Mouse (Mus musculus) brain, embryonic 18.5 days (tissue): ENCODE measurements around the gene Ddx24.
"Not testable (repeated sequence)": the region's sequence is repeated elsewhere in the genome, so short reads cannot be mapped to it uniquely, and the experiment has no call there.

Experiments
- DNase-seq: peaks from one replicate; pipeline ENCODE4 v3.0.0-alpha.2; 2012; ENCODE audit warnings: low read depth, low spot score

Ddx24 gene

DNA sequence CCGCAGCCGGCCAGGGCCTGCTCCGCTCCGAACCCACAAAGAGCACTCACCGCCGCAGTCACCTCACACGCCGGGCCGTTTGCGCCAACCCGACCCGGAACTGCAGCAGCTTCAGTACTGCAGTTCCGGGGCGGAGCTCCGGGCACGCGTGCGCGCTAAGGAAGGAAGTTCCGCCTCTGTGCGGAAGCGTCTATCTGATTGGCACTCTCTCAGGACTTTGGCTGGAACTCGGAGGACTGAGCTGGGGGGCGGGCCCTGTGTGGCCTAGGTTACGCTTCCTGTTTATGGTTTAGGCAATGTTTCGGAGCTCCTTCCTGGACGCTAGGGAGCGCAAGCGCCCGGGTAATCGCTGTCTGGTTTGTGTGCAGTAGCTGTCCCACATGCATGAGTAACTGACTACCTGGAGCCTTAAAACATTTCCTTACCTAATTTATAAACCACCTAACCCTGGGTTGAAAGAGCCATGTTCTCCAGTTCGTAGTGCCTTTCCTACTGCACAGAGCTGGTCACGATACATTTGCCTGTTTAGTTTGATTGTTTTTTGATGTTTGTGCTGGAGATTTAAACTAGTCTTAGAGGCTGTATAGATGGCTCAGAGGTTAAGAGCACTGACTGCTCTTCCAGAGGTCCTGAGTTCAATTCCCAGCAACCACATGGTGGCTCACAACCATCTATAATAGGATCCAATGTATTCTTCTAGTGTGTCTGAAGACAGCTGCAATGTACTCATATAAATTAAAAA, at the start of gene Ddx24:
Gene Ddx24, minus strand, starts transcription at position 102 of the 742 bp plus-strand sequence.
- DNase-seq: peak; percentile 97

DNA sequence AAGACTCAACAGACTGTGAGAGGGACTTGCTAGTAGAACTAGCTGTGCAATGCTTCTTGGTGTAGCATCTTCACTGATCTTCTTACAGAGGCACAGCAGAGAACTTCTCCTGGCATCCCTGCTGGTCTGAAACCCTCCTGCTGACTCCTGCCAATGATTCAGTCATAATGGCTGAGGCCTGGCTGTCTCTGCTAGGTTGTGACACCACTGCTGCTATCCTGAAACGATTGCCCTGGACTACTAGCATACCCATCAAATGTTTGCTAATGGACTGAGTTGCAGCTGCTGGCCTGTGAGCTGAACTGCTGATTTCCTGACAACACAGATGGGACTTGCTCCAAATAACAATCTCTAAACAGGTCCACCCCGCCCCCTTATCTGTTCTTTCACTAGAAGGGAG, 48.9 kb upstream of the Ddx24 start:
- DNase-seq: no peak

DNA sequence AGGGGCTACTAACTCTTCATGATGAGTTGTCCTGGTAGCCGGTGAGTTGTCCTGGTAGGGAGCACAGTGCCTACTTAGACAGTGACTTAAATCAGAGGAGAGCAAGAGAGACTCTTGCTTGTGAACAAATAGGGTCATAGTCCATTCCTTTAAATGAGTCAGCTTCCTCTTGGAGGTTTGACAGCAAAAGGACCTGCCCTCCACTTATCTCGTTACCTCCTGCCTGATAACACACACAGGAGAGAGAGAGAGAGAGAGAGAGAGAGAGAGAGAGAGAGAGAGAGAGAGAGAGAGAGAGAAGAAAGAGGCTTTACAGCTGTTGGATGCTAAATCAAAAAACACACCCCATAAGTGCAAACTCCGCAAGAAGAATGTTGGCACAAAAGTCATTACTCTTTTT, 31.5 kb upstream of the Ddx24 start, which contains the start of gene Ifi27l2b:
Gene Ifi27l2b, minus strand, starts transcription at position 84 of the 400 bp plus-strand sequence.
- no peak for DNase-seq

DNA sequence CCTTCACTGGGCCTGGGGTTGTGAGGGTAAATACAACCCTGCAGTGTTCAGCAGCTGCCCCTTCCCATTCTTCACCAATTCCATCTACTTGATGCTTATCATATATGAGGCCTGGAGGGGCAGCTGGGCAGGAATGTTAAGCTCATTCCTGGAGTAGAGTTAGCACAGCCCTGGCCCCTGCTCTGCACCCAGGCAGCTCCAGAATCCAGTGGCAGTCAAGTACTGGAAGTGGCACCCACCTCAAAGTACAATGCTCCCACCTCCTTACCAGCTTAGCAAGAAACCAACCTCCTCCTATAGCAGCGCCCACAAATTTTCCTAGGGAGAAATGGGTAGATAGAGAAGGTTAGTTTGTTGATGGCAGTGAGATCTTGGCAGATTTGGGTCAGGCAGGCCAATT, 31.1 kb upstream of the Ddx24 start:
- DNase-seq: not testable (repeated sequence)

DNA sequence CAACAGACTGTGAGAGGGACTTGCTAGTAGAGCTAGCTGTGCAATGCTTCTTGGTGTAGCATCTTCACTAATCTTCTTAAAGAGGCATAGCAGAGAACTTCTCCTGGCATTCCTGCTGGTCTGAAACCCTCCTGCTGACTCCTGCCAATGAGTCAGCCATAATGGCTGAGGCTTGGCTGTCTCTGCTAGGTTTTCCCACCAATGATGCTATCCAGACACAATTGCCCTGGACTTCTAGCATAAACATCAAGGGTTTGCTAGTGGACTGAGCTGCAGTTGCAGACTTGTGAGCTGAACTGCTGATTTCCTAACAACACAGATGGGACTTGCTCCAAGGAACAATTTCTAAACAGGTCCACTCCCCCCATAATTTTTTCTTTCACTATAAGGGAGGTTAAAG, 27.7 kb upstream of the Ddx24 start:
- no peak for DNase-seq

DNA sequence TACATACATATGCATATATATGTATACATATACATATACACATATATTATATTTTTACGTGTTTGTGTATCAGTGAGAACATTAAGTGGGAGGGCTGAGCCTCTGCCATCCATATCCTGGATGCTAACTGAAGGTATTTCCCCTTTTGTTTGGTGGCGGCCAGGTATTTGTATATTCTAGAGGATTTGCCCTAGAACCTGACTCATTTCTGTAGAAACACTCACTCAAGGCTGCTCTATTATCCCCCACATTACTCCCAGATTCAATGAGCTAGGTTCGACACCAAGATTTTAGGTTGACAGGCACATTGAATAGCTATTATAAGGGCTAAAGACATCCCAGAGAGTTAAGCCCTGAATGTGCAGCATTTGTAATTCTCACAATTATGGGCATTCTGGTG, 19.4 kb upstream of the Ddx24 start:
- DNase-seq: no peak

DNA sequence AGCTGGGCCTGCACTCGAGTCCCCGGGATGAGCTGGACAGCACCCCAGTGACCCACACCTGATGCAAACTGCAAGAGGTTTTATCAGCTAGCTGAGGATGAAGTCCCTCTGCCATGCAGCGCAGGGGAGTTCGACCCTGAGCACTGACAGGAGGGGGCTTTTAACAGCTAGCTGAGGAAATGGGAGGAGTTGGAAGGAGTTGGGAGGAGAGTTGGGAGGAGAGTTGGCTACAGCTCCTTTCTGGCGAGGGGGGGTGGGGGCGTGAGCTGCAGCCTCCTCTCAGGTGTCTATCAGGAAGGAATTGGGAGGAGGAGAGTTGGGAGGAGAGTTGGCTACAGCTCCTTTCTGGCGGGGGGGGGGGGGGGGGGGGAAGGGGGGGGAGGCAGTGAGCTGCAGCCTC, 18.6 kb upstream of the Ddx24 start:
- not testable (repeated sequence) for DNase-seq

DNA sequence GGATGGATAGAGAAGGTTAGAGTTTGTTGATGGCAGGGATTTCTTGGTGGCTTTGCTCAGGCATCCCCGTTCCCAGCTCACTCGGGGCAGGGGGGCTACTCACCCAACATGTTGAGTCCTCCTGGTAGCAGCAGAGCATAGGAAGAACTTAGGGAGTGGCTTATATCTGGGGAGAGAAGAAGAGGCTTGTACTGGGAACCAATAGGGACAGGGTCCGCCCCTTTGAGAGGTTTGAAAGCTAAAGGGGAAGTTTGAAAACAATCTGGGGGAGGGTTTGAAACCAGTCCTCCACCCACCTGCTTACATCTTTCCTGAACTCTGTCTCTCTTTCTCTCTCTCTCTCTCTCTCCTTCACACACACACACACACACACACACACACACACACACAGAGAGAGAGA, 17.9 kb upstream of the Ddx24 start, which contains the start of gene Ifi27l2a:
Gene Ifi27l2a, minus strand, starts transcription at position 157 of the 400 bp plus-strand sequence.
- no peak for DNase-seq

DNA sequence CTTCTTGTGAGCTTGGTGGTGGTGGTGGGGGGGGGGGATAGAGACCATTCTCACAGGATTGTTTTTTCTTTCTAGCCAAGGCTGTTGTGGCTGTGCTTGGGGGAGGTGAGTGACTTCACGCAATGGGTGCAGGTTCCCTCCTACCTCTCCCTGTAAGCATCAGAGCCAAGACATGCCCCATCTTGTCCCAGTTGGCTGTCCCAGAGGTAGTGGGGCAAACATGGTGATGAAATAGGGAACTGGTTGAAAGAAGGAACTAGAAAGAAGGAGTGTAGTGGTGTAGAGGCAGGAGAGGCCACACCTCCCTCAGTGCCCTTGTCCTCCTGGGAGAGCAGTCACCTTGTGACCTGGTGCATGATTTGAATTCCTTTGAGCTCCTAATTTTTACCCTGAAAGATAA, 12.0 kb upstream of the Ddx24 start:
- no peak for DNase-seq

DNA sequence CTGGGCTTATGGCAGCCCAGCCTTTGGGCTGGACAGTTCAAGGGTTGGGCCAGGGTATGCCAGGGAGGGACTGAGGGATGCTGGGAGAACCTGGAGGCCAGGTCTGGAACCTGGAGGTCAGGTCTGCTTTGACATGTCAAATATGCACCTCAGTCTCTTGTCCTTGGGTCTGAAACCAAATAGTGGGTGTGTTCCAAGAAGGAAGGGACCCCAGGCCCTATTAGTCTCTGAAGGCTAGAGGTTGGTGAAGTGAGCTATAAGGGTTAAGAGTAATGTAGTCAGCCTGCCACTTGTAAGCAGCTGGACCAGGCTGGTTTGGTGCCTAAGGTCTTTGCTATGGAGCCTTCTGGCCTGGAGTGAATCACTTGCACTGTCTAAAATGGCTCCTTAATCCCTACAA, 9.2 kb upstream of the Ddx24 start:
- no peak for DNase-seq

DNA sequence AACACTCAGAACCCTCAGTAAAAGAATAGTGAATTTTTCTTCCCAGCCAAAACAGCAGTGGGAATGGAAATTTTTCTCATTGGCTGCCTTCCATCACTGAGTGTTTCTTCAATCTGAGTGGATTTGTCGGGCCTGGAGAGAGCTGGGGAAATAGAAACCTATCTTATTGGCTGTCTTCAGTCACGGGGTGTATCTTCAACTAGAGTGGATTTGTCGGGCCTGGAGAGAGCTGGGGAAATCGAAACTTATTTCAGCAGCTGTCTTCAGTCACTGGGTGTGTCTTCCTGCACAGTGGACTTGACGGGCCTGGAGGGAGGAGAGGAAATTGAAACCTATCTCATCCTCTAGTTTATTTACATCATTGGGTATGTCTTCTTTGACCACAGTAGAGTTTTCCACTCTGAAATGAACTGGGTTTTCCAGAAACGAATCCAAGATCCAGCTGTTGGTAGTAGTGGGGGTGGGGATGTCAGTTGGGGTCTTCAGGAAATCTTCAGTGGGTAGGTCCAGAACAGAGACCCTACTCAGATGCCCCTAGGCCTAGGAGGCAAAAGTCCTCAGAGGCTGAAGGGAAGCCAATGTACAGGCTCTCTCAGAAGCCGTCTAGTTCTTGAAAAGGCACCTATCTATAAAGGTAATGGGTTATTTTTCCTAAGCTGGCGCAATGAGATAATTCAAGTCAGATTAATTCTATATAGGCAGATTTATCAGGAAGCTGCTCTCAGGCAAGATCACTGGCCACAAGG, 8.5 kb upstream of the Ddx24 start, which contains the start of gene Ifi27:
Gene Ifi27, plus strand, starts transcription at position 226 of the 746 bp plus-strand sequence.
- peak; percentile 16 for DNase-seq

DNA sequence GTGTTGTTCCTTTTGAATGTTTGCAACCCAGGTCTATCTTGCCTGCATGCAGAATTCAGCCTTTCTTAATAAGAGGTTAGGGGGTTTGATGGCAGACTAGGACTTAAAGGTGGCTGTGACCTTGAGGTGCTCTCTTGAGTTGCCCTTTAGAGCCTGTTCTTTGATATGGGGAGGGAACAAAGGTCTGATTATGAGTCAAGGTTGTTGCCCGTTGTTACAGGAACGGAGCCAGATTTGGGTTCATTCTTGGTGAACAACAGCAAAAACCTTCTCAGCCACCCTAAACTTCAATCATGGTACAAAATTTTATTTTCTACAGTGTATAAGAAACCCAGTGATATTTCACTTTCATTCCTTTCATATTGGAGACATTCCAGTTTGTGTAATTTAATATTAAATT, 7.8 kb upstream of the Ddx24 start:
- DNase-seq: no peak

DNA sequence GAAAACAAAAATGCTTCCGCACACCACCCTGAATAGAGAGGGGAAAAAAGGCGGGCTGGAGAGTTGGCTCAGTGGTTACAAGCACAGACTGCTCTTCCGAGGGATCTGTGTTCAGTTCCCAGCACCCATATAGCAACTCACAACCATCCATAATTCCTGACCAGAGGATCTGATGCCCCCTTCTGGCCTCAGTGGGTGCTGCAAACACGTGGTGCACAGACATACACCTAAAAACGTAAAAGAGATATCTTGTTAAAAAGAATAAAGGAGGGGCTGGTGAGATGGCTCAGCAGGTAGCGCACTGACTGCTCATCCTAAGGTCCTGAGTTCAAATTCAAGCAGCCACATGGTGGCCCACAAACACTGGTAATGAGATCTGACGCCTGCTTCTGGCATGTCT, 1.1 kb upstream of the Ddx24 start:
- DNase-seq: no peak

DNA sequence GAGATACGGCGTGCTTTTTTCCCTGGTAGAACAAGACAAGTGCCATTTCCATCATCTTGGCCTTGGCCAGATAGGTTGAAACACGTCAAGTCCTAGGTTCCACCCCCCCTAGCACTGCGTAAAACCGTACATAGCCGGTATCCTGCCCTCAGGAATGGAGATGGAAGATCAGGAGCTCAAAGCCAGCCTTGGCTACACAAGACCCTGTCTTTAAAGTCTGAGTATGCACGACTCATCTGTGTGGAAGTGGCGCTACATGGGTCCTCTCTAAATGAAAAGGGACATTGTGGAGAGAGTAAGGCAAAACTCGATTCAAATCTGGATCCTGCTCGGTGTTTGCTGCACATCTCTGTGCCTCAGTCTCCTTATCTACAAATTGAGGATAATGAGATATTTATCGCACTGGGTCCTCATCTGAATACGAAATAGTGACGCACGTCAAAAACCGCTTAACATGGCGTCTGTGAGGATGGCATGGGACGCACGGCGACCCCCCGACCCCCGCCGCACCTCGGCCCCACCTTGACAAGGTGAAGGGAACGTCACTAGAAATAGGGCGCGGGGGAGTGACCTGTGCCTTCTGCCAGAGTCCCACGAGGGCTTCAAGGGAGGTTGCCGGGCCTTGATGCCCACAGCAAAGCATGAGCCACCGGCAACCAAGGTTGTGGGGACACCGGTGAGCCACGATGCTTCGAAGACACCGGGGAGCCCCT, 458 bp downstream of the Ddx24 start:
- no peak for DNase-seq

DNA sequence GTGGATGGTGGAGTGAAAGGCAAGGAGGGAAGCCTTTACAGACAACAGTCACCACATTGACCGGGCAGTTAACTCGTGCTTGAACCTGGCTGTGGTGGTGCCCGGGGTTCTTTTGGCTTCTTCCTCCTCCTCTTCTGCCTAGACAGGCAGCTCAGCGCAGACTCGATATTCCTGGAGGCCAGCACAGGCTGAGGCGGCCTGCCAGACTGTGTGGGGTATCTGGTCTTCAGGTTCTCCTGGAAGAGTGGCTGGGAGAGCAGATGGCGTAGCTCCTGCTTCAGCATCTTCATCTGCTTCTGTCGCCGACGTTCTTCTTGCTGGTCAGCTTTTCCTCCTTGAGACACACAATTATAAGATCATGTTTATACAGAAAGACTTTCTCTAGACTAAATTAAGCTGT, 17.5 kb downstream of the Ddx24 start:
- no peak for DNase-seq

DNA sequence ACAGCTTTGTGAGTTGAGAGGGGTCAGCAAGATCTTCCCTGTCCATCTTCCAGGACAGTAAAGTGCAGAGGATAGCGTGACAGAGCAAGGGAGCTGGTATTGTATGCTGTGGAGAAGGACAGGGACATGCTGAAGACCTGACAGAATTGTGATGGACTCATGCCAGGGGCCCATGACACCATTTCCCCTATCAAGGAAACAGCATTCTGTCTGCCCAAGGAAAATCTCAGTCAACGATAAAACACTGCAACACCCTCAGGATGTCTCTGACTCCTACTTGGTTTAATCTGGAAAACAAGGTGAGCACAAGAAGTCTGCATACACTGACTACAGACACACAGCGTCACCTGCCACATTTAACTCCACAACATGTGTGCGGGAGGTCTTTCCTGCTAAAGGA, 17.9 kb downstream of the Ddx24 start, which contains the start of gene 9330161L09Rik:
Gene 9330161L09Rik, minus strand, starts transcription at position 101 of the 400 bp plus-strand sequence.
- no peak for DNase-seq

DNA sequence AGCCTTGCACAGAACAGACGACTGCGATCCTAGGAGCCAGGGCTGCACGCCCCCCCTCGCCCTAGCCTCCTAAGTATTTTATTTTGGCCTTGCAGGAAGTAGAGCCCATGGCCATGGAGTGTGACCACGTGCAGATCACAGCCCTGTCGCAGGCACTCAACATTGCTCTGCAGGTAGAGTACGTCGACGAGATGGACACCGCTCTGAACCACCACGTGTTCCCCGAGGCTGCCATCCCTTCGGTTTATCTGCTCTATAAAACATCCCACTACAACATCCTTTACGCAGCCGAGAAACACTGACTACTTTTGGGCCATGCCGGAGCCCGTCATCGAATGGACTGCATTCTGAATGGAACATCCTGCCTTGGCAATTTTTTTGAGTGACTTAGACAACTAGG, 21.5 kb downstream of the Ddx24 start:
- no peak for DNase-seq

DNA sequence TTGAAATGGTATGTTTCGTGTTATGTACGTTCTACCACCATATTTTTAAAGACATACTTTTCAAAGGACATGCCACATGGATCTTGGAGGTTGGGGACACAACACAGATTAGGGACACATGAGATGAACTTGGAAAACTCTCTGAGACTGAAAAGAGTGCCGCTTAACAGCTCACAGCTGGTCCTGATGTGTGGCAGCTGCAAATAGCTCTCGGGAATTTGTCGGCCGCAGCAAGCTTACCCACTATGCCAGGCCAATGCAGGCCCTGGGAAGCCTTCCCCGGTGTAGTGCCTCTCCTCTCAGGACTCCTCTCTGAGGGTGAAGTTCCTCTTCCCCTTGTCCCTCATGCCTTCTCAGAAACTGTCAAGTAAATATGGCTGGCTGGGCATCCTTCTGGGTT, 28.9 kb downstream of the Ddx24 start:
- DNase-seq: no peak

DNA sequence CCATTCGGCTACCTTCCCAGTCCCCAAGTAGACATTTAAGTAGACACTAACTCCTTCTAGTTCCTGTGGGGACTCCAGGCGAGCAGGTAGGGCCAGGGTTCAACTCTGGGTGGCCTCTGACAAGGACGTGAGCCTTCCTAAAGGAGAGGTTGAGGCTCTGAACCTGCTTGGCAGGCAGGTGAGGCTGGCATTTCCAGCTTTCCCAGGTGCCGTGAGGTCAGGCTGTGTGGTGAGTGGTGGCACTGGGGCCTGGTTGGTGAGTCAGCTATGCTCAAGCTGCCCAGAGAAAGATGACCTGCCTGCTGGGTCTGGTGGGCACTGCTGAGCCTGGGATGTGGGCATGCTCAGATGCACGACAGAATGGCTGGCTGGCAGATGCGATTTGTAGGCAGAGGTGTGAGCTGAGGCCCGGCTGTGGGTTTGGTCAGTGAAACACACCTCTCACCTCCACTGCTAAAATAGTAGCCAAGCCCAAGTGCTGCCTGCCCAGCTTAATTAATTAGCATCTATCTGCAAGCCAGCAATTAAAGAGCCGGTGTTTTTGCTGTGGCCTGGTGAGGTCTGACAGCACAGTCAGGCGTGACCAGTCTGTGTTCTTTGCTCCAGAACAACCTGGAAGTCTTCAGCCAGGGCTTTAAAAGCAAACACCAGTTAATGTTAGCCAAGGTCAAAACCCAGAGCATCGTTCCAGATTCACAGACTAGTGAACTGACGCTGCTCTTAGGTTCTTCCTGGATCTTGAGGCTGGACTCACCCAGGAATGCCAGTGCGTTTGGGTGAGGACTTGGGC, 29.9 kb downstream of the Ddx24 start:
- no peak for DNase-seq

DNA sequence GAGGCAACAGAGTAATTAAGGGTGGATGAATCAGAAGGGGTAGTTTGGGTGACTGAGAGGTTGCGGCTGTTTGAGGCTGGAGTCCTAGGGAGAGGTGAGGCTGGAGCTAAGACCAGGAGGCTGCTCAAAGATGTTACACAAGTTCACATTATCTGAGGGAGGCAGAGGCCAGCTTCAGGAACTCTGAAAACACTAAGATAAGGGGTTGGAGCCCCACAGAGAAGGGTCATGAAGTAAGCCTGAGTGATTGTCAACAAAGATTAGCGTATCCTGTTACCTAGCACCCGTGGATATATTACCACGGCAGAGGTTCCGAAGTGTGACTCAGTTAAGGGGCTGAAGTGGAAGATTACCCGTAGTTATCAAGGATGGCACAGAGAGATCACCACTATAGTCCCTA, 32.1 kb downstream of the Ddx24 start:
- DNase-seq: no peak

DNA sequence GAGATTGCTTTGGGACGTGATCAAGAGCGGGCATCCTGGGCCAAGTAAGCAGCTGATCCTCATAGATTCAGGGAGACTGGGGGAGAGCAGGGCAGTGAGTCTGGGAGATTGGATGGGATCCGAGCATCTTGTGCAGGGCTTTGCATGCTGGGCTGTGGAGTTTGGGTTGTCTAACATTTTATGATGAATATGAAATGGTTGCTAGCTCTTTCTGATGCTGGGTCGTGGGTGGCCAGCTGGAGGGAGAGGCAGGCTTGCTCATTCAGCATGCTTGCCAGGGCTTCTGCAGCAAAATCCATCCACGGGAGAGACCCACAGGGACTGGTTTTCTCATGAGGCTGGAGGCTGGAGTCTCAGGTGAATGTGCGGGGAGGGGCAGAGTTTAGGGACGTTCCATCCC, 34.5 kb downstream of the Ddx24 start:
- DNase-seq: no peak
